Mouse (Mus musculus) liver, embryonic 14.5 days (tissue): ENCODE results near the gene Cblc. TPM values are rescaled to one million over a fixed set of nuclear protein-coding genes. Genes with fewer than 3 reads are reported as not detected.

Source experiments
- ATAC-seq: fragments of 200-750 bp; cut with Nextera tagmentation; 2 replicates; pipeline ENCODE4 v1.8.0; 2017; ENCODE audit warnings: moderate number of reproducible peaks, mild to moderate bottlenecking, moderate library complexity; ENCODE audit not compliant: insufficient read depth
- DNase-seq, 3 experiments: peaks; one replicate each; pipeline ENCODE4 v3.0.0-alpha.2; 2012 to 2013; ENCODE audit warnings: low read depth in 3 of 3, low spot score in 3 of 3
- H3K27ac ChIP-seq: fragments of 300-500 bp; sonication (generic); 2 replicates; pipeline ENCODE4 v1.5.1; 2014; ENCODE audit warnings: moderate library complexity, mild to moderate bottlenecking, control low read depth, inconsistent platforms
- H3K27me3 ChIP-seq: fragments of 300-500 bp; sonication (generic); 2 replicates; pipeline ENCODE4 v1.6.1; 2014; ENCODE audit warnings: mild to moderate bottlenecking, low read length, moderate library complexity; ENCODE audit not compliant: control insufficient read depth, insufficient read depth
- H3K36me3 ChIP-seq: fragments of 300-500 bp; sonication (generic); replicated peaks from 2 replicates; pipeline ENCODE4 v1.6.1; 2014; ENCODE audit warnings: low read depth; ENCODE audit not compliant: control insufficient read depth, insufficient read depth
- H3K4me1 ChIP-seq, 2 experiments: fragments of 200-500 bp in 1 of 2; fragments of 300-500 bp in 1 of 2; sonication (generic) in 1 of 2; replicated peaks; 2 replicates each; pipeline ENCODE4 v1.6.1; 2012 to 2014; ENCODE audit warnings: antibody characterized with exemption in 1 of 2, inconsistent platforms in 1 of 2, low read length in 1 of 2; ENCODE audit not compliant: control insufficient read depth in 2 of 2, insufficient read depth in 2 of 2
- H3K4me2 ChIP-seq: fragments of 300-500 bp; sonication (generic); 2 replicates; pipeline ENCODE4 v1.6.1; 2014; ENCODE audit warnings: low read depth, mild to moderate bottlenecking, control low read depth, moderate library complexity
- H3K4me3 ChIP-seq, 2 experiments: fragments of 200-500 bp in 1 of 2; fragments of 300-500 bp in 1 of 2; sonication (generic) in 1 of 2; 2 replicates each; pipeline ENCODE4 v1.5.1; 2012 to 2014; ENCODE audit warnings: low read depth in 2 of 2, low read length in 2 of 2, mild to moderate bottlenecking in 2 of 2, control low read depth in 1 of 2, inconsistent platforms in 1 of 2, moderate library complexity in 1 of 2; ENCODE audit not compliant: insufficient read depth in 1 of 2
- H3K9ac ChIP-seq: fragments of 300-500 bp; sonication (generic); replicated peaks from 2 replicates; pipeline ENCODE4 v1.6.1; 2014; ENCODE audit warnings: mild to moderate bottlenecking, control low read depth, moderate library complexity
- H3K9me3 ChIP-seq: fragments of 300-500 bp; sonication (generic); 2 replicates; pipeline ENCODE4 v1.6.1; 2016; ENCODE audit warnings: low read length, mixed read lengths; ENCODE audit not compliant: control insufficient read depth
- CTCF ChIP-seq: IDR thresholded peaks from 2 replicates; pipeline ENCODE4 v1.5.1; 2016; ENCODE audit warnings: antibody characterized with exemption, low read depth, control low read depth
- EP300 ChIP-seq: IDR thresholded peaks from 2 replicates; pipeline ENCODE4 v1.6.1; 2016; ENCODE audit warnings: antibody characterized with exemption, low read depth
- WGBS: fragments of 180-500 bp; shearing (Covaris S2); extraction: QIAGEN DNeasy Blood & Tissue Kit; methylation state at CpG from one replicate; pipeline ENCODE4 v1.1.7; 2014; ENCODE audit not compliant: insufficient replicate concordance; 5-methylcytosine and 5-hydroxymethylcytosine counted together
- polyA plus RNA-seq, 2 experiments: library from polyadenylated mRNA; depleted of rRNA in 1 of 2; stranded (reverse) in 1 of 2; unstranded in 1 of 2; fragments of >200 nt; fragmentation: Nextera tagmentation in 1 of 2; extraction: Ambion mirVana in 1 of 2; gene quantifications; 2 replicates each; pipeline versions ENCODE4 v1.2.1 to v1.2.3; 2012 to 2014

Cblc gene
- polyA plus RNA-seq, 2 experiments, result 0.95 to 1.1 TPM

DNA sequence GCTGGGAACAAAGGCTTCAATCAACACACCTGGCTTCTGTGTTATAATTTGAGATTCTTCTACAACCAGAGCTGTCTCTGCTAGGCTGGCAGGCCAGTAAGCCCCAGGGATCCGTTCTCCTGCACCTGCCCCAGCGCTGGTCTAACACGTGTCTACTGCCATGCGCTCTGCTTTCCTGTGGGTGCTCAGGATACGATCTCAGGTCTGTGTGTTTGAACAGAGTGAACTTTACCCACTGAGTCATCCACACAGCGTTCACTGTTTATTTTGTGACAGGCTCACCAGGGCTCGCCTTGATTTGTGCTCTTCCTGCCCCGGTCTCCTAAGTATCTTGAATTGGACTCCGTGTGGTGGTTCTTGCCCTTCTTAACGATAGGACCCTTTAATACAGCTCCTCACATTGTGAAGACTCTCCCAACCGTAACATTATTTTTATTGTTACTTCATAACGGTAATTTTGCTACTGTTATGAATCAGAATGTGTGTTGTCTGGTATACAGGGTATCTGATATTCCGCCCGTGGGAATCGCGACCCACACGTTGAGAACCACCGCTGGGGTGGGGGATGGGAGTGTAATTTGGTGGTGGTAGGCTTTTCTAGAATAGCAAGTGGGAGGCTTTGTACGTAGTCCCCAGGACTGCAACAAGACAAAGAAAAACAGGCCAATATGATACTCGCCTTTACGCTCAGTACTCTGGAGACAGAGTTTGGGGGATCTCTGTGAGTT lies 45.2 kb upstream of the Cblc start:
- no peaks in the 10 kb centered on the region for H3K36me3 ChIP-seq
- no peak for TF ChIP-seq CTCF
- no peak overlapping the region for H3K4me3 ChIP-seq
- no peak for DNase-seq
- H3K27me3 ChIP-seq, result no peaks in the 10 kb centered on the region
- no peaks in the 10 kb centered on the region for H3K9me3 ChIP-seq
- peak; percentile 73 for ATAC-seq
- no peak overlapping the region for H3K9ac ChIP-seq
- no peak overlapping the region for H3K4me2 ChIP-seq
- H3K4me1 ChIP-seq, result peaks cover 0 to 11% of the 10 kb centered on the region in 2 experiments; a peak in 2 of 4 replicates
- no peak overlapping the region for H3K27ac ChIP-seq
- WGBS, result 66% methylated on average over 21 of the region's 21 CpGs

- no peak for ATAC-seq
- H3K9me3 ChIP-seq, result no peaks in the 10 kb centered on the region
Observed at GRCm38 (mm10) chr7:19840936-19841335, 44.3 kb upstream of the Cblc start.

GRCm38 (mm10) chr7:19840371-19840770 lies 43.8 kb upstream of the Cblc start:
- Histone ChIP-seq H3K4me1 (peaks cover 0 to 11% of the 10 kb centered on the region in 2 experiments; a peak in 2 of 4 replicates), H3K9me3 (no peaks in the 10 kb centered on the region), H3K9ac (no peak overlapping the region), H3K4me3 (no peak overlapping the region), H3K4me2 (no peak overlapping the region), H3K27ac (no peak overlapping the region), H3K27me3 (no peaks in the 10 kb centered on the region), H3K36me3 (no peaks in the 10 kb centered on the region)
- TF ChIP-seq CTCF (no peak), EP300 (no peak)
- DNase-seq (no peak), ATAC-seq (no peak)
- WGBS, result 58% methylated on average over 4 of the region's 4 CpGs

More at GRCm38 (mm10) chr7:19840936-19841335, 44.3 kb upstream of the Cblc start:
- Histone ChIP-seq H3K4me2 (no peak overlapping the region), H3K36me3 (no peaks in the 10 kb centered on the region), H3K27me3 (no peaks in the 10 kb centered on the region), H3K4me3 (no peak overlapping the region), H3K27ac (no peak overlapping the region), H3K4me1 (peaks cover 0 to 11% of the 10 kb centered on the region in 2 experiments; a peak in 2 of 4 replicates), H3K9ac (no peak overlapping the region)
- TF ChIP-seq EP300, result no peak
- TF ChIP-seq CTCF, result no peak
- WGBS, result 57% methylated on average over 3 of the region's 3 CpGs
- DNase-seq, result no peak

DNA sequence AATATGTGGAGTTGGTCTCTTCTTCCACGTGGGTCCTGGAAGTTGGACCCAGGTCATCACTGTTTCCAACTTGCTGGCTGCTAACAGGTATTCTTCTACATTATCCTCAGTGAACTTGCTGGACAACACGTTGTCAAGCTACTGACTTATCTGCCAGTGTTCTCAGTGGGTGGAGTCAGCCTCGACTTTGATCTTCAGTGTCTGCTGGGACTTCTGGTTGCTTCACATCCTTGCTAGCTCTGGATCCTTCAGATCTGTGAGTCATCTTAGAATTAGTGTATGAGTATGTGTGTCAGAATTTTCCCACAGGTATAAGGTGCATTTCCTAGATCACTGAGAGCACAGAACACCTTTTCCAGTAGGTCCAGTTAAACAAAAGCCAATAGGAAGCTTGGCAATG lies 40.2 kb upstream of the Cblc start:
- ATAC-seq, result no peak
- Histone ChIP-seq H3K4me3 (no peak overlapping the region), H3K4me2 (no peak overlapping the region), H3K27ac (no peak overlapping the region), H3K9ac (no peak overlapping the region), H3K36me3 (no peaks in the 10 kb centered on the region), H3K27me3 (no peaks in the 10 kb centered on the region), H3K4me1 (no peaks in the 10 kb centered on the region; a peak in 1 of 4 replicates), H3K9me3 (no peaks in the 10 kb centered on the region)
- 19% methylated on average over 3 of the region's 3 CpGs for WGBS
- DNase-seq, result no peak
- TF ChIP-seq EP300 (no peak), CTCF (no peak)

GRCm38 (mm10) chr7:19834055-19834454 lies 37.4 kb upstream of the Cblc start:
- Histone ChIP-seq H3K4me1 (peaks cover 0 to 5% of the 10 kb centered on the region in 2 experiments; a peak in 2 of 4 replicates), H3K4me2 (no peak overlapping the region), H3K4me3 (no peak overlapping the region), H3K36me3 (no peaks in the 10 kb centered on the region), H3K9me3 (no peaks in the 10 kb centered on the region), H3K9ac (no peak overlapping the region), H3K27me3 (no peaks in the 10 kb centered on the region), H3K27ac (no peak overlapping the region)
- no peak for DNase-seq
- WGBS, result 46% methylated on average over 3 of the region's 3 CpGs
- ATAC-seq, result no peak
- TF ChIP-seq EP300 (no peak), CTCF (peak; percentile 23; the same call in 1 of the 2 replicates)
